Mouse (Mus musculus): ENCODE measurements at regions not wholly inside any gene's neighbourhood (a gene's known extent, or its start where the extent isn't known, plus 50 kb on each side); places are given as distances from the start of the nearest gene placed in this dataset.

GRCm38 (mm10) chr13:6204801-6205200, 343.1 kb upstream of the Pitrm1 start:
- Histone ChIP-seq H3K4me1 (replicated peaks; ENCODE audit: control insufficient read depth, insufficient read depth, low read length) (no peaks in the 10 kb centered on the region), H3K27ac (ENCODE audit: control insufficient read depth, insufficient read depth, low read length) (no peak overlapping the region), H3K27me3 (ENCODE audit: control insufficient read depth, insufficient read depth, low read length) (no peaks in the 10 kb centered on the region), H3K36me3 (ENCODE audit: control insufficient read depth, insufficient read depth, low read length) (no peaks in the 10 kb centered on the region), H3K4me3 (ENCODE audit: control insufficient read depth, insufficient read depth, low read length) (no peak overlapping the region)
- no peak for TF ChIP-seq POLR2A (IDR thresholded peaks at IDR 0.05; ENCODE audit: control insufficient read depth, extremely low read depth, insufficient read depth, low read length, poor library complexity)
- TF ChIP-seq CTCF (IDR thresholded peaks at IDR 0.05; ENCODE audit: borderline replicate concordance, control insufficient read depth, extremely low read depth, insufficient read depth, low read length, poor library complexity): no peak
- WGBS: 93% methylated on average over 4 of the region's 4 CpGs
- no peak for DNase-seq

- no peaks in the 10 kb centered on the region for H3K27me3 ChIP-seq (ENCODE audit: control insufficient read depth, insufficient read depth, low read length)
- no peak overlapping the region for H3K27ac ChIP-seq (ENCODE audit: control insufficient read depth, insufficient read depth, low read length)
- no peaks in the 10 kb centered on the region for H3K4me1 ChIP-seq (replicated peaks; ENCODE audit: control insufficient read depth, insufficient read depth, low read length)
- 72% methylated on average over 2 of the region's 2 CpGs for WGBS
- DNase-seq: no peak
- no peak overlapping the region for H3K4me3 ChIP-seq (ENCODE audit: control insufficient read depth, insufficient read depth, low read length)
- TF ChIP-seq CTCF (IDR thresholded peaks at IDR 0.05; ENCODE audit: borderline replicate concordance, control insufficient read depth, extremely low read depth, insufficient read depth, low read length, poor library complexity) (no peak), POLR2A (IDR thresholded peaks at IDR 0.05; ENCODE audit: control insufficient read depth, extremely low read depth, insufficient read depth, low read length, poor library complexity) (no peak)
- no peaks in the 10 kb centered on the region for H3K36me3 ChIP-seq (ENCODE audit: control insufficient read depth, insufficient read depth, low read length)
Measured at GRCm38 (mm10) chr13:6212550-6212949, 335.4 kb upstream of the Pitrm1 start.

- no peak overlapping the region for H3K27ac ChIP-seq (ENCODE audit: control insufficient read depth, insufficient read depth, low read length)
- no peak for DNase-seq
- no peaks in the 10 kb centered on the region for H3K4me1 ChIP-seq (replicated peaks; ENCODE audit: control insufficient read depth, insufficient read depth, low read length)
- no peak for TF ChIP-seq CTCF (IDR thresholded peaks at IDR 0.05; ENCODE audit: borderline replicate concordance, control insufficient read depth, extremely low read depth, insufficient read depth, low read length, poor library complexity)
- no peak for TF ChIP-seq POLR2A (IDR thresholded peaks at IDR 0.05; ENCODE audit: control insufficient read depth, extremely low read depth, insufficient read depth, low read length, poor library complexity)
- no peaks in the 10 kb centered on the region for H3K27me3 ChIP-seq (ENCODE audit: control insufficient read depth, insufficient read depth, low read length)
- no peak overlapping the region for H3K4me3 ChIP-seq (ENCODE audit: control insufficient read depth, insufficient read depth, low read length)
- no peaks in the 10 kb centered on the region for H3K36me3 ChIP-seq (ENCODE audit: control insufficient read depth, insufficient read depth, low read length)
- 97% methylated on average over 2 of the region's 2 CpGs for WGBS
Measured at GRCm38 (mm10) chr13:6214189-6214588, 333.8 kb upstream of the Pitrm1 start.

GRCm38 (mm10) chr13:6226087-6226643, 321.8 kb upstream of the Pitrm1 start:
- Histone ChIP-seq H3K4me3 (ENCODE audit: control insufficient read depth, insufficient read depth, low read length) (no peak overlapping the region), H3K36me3 (ENCODE audit: control insufficient read depth, insufficient read depth, low read length) (no peaks in the 10 kb centered on the region), H3K27ac (ENCODE audit: control insufficient read depth, insufficient read depth, low read length) (no peak overlapping the region), H3K27me3 (ENCODE audit: control insufficient read depth, insufficient read depth, low read length) (no peaks in the 10 kb centered on the region), H3K4me1 (replicated peaks; ENCODE audit: control insufficient read depth, insufficient read depth, low read length) (no peaks in the 10 kb centered on the region)
- WGBS: 93% methylated on average over 7 of the region's 7 CpGs
- TF ChIP-seq POLR2A (IDR thresholded peaks at IDR 0.05; ENCODE audit: control insufficient read depth, extremely low read depth, insufficient read depth, low read length, poor library complexity) (no peak), CTCF (IDR thresholded peaks at IDR 0.05; ENCODE audit: borderline replicate concordance, control insufficient read depth, extremely low read depth, insufficient read depth, low read length, poor library complexity) (no peak)
- no peak for DNase-seq

- Histone ChIP-seq H3K4me3 (ENCODE audit: control insufficient read depth, insufficient read depth, low read length) (no peak overlapping the region), H3K36me3 (ENCODE audit: control insufficient read depth, insufficient read depth, low read length) (no peaks in the 10 kb centered on the region), H3K27me3 (ENCODE audit: control insufficient read depth, insufficient read depth, low read length) (no peaks in the 10 kb centered on the region), H3K27ac (ENCODE audit: control insufficient read depth, insufficient read depth, low read length) (no peak overlapping the region), H3K4me1 (replicated peaks; ENCODE audit: control insufficient read depth, insufficient read depth, low read length) (no peaks in the 10 kb centered on the region)
- WGBS: 39% methylated on average over 1 of the region's 1 CpGs
- TF ChIP-seq POLR2A (IDR thresholded peaks at IDR 0.05; ENCODE audit: control insufficient read depth, extremely low read depth, insufficient read depth, low read length, poor library complexity) (no peak), CTCF (IDR thresholded peaks at IDR 0.05; ENCODE audit: borderline replicate concordance, control insufficient read depth, extremely low read depth, insufficient read depth, low read length, poor library complexity) (no peak)
- no peak for DNase-seq
Measured at GRCm38 (mm10) chr13:6228278-6228677, 319.7 kb upstream of the Pitrm1 start.

GRCm38 (mm10) chr13:6235394-6235793, 312.6 kb upstream of the Pitrm1 start:
- no peak for DNase-seq
- Histone ChIP-seq H3K27me3 (ENCODE audit: control insufficient read depth, insufficient read depth, low read length) (no peaks in the 10 kb centered on the region), H3K4me1 (replicated peaks; ENCODE audit: control insufficient read depth, insufficient read depth, low read length) (no peaks in the 10 kb centered on the region), H3K4me3 (ENCODE audit: control insufficient read depth, insufficient read depth, low read length) (no peak overlapping the region), H3K36me3 (ENCODE audit: control insufficient read depth, insufficient read depth, low read length) (no peaks in the 10 kb centered on the region), H3K27ac (ENCODE audit: control insufficient read depth, insufficient read depth, low read length) (no peak overlapping the region)
- 94% methylated on average over 1 of the region's 1 CpGs for WGBS
- TF ChIP-seq CTCF (IDR thresholded peaks at IDR 0.05; ENCODE audit: borderline replicate concordance, control insufficient read depth, extremely low read depth, insufficient read depth, low read length, poor library complexity) (no peak), POLR2A (IDR thresholded peaks at IDR 0.05; ENCODE audit: control insufficient read depth, extremely low read depth, insufficient read depth, low read length, poor library complexity) (no peak)

GRCm38 (mm10) chr13:6236503-6236902, 311.4 kb upstream of the Pitrm1 start:
- no peaks in the 10 kb centered on the region for H3K27me3 ChIP-seq (ENCODE audit: control insufficient read depth, insufficient read depth, low read length)
- no peak for TF ChIP-seq POLR2A (IDR thresholded peaks at IDR 0.05; ENCODE audit: control insufficient read depth, extremely low read depth, insufficient read depth, low read length, poor library complexity)
- no peak for TF ChIP-seq CTCF (IDR thresholded peaks at IDR 0.05; ENCODE audit: borderline replicate concordance, control insufficient read depth, extremely low read depth, insufficient read depth, low read length, poor library complexity)
- no peaks in the 10 kb centered on the region for H3K4me1 ChIP-seq (replicated peaks; ENCODE audit: control insufficient read depth, insufficient read depth, low read length)
- WGBS: 96% methylated on average over 8 of the region's 8 CpGs
- no peak overlapping the region for H3K27ac ChIP-seq (ENCODE audit: control insufficient read depth, insufficient read depth, low read length)
- no peaks in the 10 kb centered on the region for H3K36me3 ChIP-seq (ENCODE audit: control insufficient read depth, insufficient read depth, low read length)
- DNase-seq: no peak
- H3K4me3 ChIP-seq (ENCODE audit: control insufficient read depth, insufficient read depth, low read length): no peak overlapping the region
